Mouse (Mus musculus) hindbrain, embryonic 10.5 days (tissue): ENCODE measurements around the gene Gba. TPM values are rescaled to one million over a fixed set of nuclear protein-coding genes. Genes with fewer than 3 reads are reported as not detected.

Experiments
- DNase-seq: peaks from one replicate; pipeline ENCODE4 v3.0.0-alpha.2; 2017; ENCODE audit warnings: low spot score
- H3K27ac ChIP-seq: fragments of 300-500 bp; sonication (generic); 2 replicates; pipeline ENCODE4 v1.5.1; 2016; ENCODE audit warnings: mild to moderate bottlenecking, moderate library complexity
- H3K27me3 ChIP-seq: fragments of 300-500 bp; sonication (generic); 2 replicates; pipeline ENCODE4 v1.6.1; 2016; ENCODE audit warnings: mild to moderate bottlenecking; ENCODE audit not compliant: poor library complexity, insufficient read depth, severe bottlenecking
- H3K36me3 ChIP-seq: fragments of 300-500 bp; sonication (generic); 2 replicates; pipeline ENCODE4 v1.6.1; 2016; ENCODE audit warnings: mild to moderate bottlenecking, moderate library complexity
- H3K4me1 ChIP-seq: fragments of 300-500 bp; sonication (generic); replicated peaks from 2 replicates; pipeline ENCODE4 v1.6.1; 2016; ENCODE audit warnings: mild to moderate bottlenecking
- H3K4me3 ChIP-seq: fragments of 300-500 bp; sonication (generic); 2 replicates; pipeline ENCODE4 v1.5.1; 2016; ENCODE audit warnings: mild to moderate bottlenecking, moderate library complexity
- H3K9me3 ChIP-seq: fragments of 300-500 bp; sonication (generic); 2 replicates; pipeline ENCODE4 v1.6.1; 2016; ENCODE audit warnings: mild to moderate bottlenecking, moderate library complexity
- WGBS: fragments of 180-500 bp; shearing (Covaris S2); methylation state at CpG from one replicate; pipeline ENCODE4 v1.1.7; 2016; 5-methylcytosine and 5-hydroxymethylcytosine counted together
- polyA plus RNA-seq: library from polyadenylated mRNA; unstranded; fragments of >200 nt; fragmentation: Nextera tagmentation; extraction: Ambion mirVana; gene quantifications from 2 replicates; pipeline ENCODE4 v1.2.1, GENCODE M21; 2016

Gba gene
- polyA plus RNA-seq, 1 experiment from 2014 or later: 50.0 TPM

DNA sequence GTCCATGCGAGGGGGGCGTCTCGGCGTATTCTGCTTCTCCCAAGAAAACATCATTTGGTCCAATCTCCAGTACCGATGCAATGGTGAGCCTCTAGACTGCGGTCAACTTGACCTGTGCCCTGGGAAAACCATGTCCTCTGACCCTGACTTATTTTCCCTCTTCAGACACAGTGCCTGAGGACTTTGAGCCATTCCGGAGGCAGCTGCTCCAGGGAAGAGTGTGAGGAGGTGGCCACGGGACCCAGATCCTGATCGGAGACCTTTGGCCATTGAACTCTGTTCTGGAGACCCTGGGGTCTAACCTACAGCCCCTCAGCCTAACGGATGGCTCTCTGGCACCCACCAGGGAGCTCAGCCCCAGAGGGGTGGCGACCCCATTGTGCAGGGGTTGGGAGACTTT, 23.6 kb downstream of the Gba start:
- no peak for DNase-seq
- Histone ChIP-seq H3K4me1 (peaks cover 73% of the 10 kb centered on the region), H3K27me3 (peaks cover 22% of the 10 kb centered on the region), H3K4me3 (peak overlapping the region; percentile 83), H3K9me3 (no peaks in the 10 kb centered on the region), H3K27ac (peak overlapping the region; percentile 97), H3K36me3 (peaks cover 44% of the 10 kb centered on the region)
- 9% methylated on average over 11 of the region's 11 CpGs for WGBS

DNA sequence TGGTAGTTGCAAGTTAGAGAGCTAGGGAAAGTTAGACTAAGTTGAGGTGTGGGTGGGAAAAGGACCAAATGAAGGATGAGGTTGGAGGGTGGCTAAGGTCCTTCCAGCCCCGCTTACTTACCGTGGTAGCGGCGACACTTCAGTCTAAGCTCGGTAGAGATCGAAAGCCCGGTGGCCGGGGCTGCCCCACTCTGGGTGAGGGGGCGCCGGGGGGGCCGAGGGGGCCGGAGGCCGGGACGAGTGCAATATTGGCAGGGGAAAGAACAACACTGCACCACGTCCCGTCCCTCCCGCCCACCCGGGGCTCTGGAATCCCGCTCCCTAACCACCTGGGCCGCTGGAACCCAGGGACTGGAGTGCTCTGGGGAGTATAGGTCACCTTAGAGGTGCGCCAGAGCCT, 24.2 kb downstream of the Gba start, which contains the start of gene Mtx1:
TSS of gene Mtx1 (minus strand) at position 189 of the 400 bp plus-strand sequence.
- Histone ChIP-seq H3K27ac (peak within 1 kb of the TSS; percentile 97), H3K9me3 (no peaks in the 10 kb centered on the region), H3K27me3 (peaks cover 27% of the 10 kb centered on the region), H3K4me3 (peak within 1 kb of the TSS; percentile 83), H3K4me1 (peaks cover 75% of the 10 kb centered on the region), H3K36me3 (peaks cover 38% of the 10 kb centered on the region)
- WGBS: under 1% methylated on average over 21 of the region's 21 CpGs
- no peak for DNase-seq

DNA sequence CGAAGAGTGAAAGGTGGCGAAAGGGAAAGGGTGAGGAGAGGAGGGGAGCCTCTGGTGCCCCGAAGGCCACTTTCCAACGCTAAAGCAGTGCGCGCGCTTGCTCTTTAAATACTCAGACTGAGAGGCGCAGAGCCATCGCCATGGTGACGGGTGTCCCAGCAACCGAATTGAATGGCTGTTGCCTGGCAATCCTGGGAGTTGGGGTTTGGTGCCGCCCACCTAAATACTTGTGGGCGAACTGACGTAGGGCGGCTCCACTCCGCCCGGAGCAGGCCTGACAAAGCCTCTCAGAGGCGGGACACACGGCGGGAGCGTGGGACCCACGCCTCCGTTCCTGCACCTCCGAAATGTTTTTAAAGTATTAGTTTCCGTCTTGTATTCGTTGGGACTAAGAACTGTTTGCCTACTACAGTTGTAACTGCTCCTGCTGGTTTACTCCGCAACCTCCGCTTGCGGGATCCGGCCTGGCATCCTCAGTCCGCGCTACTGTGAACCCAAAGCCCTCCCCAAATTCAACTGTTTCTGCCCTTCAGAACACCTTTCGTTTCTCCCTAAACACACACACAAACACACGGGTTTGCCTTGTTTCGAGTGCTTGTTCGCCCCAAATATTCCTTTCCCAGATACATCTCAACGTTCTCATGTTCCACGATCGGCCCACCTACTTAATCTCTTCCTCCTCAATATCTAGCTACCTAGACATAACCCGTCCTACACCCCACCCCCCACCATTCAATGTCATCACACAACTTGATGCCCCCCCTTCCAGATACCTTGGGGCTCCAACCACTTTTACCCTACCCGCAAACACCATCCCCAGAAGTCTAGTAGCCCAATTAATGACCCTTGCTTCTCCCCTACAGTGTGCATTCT, 24.8 kb downstream of the Gba start:
- peak; percentile 99 for DNase-seq
- H3K36me3 ChIP-seq: peaks cover 32% of the 10 kb centered on the region
- no peaks in the 10 kb centered on the region for H3K9me3 ChIP-seq
- peaks cover 76% of the 10 kb centered on the region for H3K4me1 ChIP-seq
- peak overlapping the region; percentile 83 for H3K4me3 ChIP-seq
- 2% methylated on average over 41 of the region's 41 CpGs for WGBS
- H3K27ac ChIP-seq: peak overlapping the region; percentile 97
- H3K27me3 ChIP-seq: peaks cover 29% of the 10 kb centered on the region

DNA sequence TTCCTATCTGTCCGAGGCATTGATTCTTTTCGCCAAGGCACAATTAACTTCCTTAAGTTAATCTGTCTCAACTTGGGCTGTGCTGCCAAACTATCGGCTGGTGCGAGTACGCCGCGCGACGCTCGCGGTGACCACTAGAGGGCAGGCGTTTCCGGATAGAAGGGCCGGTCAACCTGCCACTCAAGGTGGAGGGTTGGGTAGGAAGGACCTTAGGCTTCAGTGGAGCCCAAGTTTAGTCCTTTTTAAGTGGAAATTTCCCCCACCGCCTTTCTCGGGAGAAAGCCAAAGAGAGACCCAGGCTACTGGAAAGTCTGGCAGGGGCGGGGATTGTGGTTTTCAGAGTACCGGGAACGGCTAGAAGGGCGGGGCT, 25.4 kb downstream of the Gba start:
- peak; percentile 92 for DNase-seq
- Histone ChIP-seq H3K36me3 (peaks cover 31% of the 10 kb centered on the region), H3K4me1 (peaks cover 76% of the 10 kb centered on the region), H3K9me3 (no peaks in the 10 kb centered on the region), H3K4me3 (peak overlapping the region; percentile 83), H3K27ac (peak overlapping the region; percentile 97), H3K27me3 (peaks cover 29% of the 10 kb centered on the region)
- under 1% methylated on average over 20 of the region's 20 CpGs for WGBS

DNA sequence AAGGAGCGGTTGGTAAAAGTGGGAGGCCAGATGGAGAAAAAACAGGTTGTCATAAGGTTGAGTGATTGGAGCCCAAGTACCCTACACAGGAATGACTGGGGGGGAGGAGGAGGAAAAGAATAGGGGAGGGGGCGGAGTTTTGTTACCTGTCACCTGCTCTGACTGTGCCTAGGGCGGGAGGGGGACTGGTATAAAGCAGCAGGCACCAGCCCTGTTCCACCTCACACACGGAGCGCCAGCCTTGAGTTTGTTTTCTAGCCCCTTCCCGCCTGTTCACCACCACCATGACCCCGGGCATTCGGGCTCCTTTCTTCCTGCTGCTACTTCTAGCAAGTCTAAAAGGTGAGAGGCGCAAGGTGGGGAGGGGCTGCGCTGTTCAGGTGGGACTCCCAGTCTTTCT, 26.1 kb downstream of the Gba start, which contains the start of gene Muc1:
TSS of gene Muc1 (plus strand) at position 222 of the 400 bp plus-strand sequence.
- H3K4me3 ChIP-seq: peak within 1 kb of the TSS; percentile 83
- H3K4me1 ChIP-seq: peaks cover 69% of the 10 kb centered on the region
- H3K27me3 ChIP-seq: peaks cover 29% of the 10 kb centered on the region
- peaks cover 28% of the 10 kb centered on the region for H3K36me3 ChIP-seq
- WGBS: 23% methylated on average over 10 of the region's 10 CpGs
- DNase-seq: no peak
- no peaks in the 10 kb centered on the region for H3K9me3 ChIP-seq
- H3K27ac ChIP-seq: peak within 1 kb of the TSS; percentile 97

DNA sequence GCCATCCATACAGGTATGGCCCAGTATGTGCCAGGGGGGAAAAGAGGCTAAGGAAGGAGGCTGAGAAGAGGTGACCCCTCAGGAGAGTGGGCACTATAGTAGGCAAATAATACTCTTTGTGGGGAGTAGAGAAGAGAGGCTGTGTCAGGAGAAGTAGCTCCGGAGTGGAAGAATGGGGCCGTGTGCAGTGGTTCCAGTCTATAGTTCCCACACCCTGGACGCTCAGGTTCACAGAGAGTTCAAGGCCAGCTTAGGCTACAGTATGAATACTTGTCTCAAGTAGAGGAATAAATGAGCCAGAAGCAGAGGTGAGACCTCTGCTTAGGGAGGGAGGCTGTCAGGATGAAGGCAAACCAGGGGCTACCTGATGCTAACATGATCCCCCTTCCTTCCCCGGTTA, 26.5 kb downstream of the Gba start:
- 0 out of 2 replicates have a peak overlapping the region, but pooled peaks have one; percentile 83 for H3K4me3 ChIP-seq
- no peak for DNase-seq
- peaks cover 27% of the 10 kb centered on the region for H3K36me3 ChIP-seq
- H3K27ac ChIP-seq: peak overlapping the region; percentile 97; the same call in 1 of the 2 replicates
- H3K4me1 ChIP-seq: peaks cover 65% of the 10 kb centered on the region
- 65% methylated on average over 4 of the region's 4 CpGs for WGBS
- no peaks in the 10 kb centered on the region for H3K9me3 ChIP-seq
- H3K27me3 ChIP-seq: peaks cover 29% of the 10 kb centered on the region

DNA sequence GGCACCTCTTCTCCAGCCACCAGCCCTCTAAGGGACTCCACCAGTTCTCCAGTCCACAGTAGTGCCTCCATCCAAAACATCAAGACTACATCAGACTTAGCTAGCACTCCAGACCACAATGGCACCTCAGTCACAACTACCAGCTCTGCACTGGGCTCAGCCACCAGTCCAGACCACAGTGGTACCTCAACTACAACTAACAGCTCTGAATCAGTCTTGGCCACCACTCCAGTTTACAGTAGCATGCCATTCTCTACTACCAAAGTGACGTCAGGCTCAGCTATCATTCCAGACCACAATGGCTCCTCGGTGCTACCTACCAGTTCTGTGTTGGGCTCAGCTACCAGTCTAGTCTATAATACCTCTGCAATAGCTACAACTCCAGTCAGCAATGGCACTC, 27.8 kb downstream of the Gba start:
- H3K4me3 ChIP-seq: no peak overlapping the region
- peaks cover 27% of the 10 kb centered on the region for H3K36me3 ChIP-seq
- no peaks in the 10 kb centered on the region for H3K9me3 ChIP-seq
- no peak overlapping the region for H3K27ac ChIP-seq
- WGBS: 88% methylated on average over 2 of the region's 2 CpGs
- H3K27me3 ChIP-seq: peaks cover 36% of the 10 kb centered on the region
- peaks cover 52% of the 10 kb centered on the region for H3K4me1 ChIP-seq
- DNase-seq: no peak

DNA sequence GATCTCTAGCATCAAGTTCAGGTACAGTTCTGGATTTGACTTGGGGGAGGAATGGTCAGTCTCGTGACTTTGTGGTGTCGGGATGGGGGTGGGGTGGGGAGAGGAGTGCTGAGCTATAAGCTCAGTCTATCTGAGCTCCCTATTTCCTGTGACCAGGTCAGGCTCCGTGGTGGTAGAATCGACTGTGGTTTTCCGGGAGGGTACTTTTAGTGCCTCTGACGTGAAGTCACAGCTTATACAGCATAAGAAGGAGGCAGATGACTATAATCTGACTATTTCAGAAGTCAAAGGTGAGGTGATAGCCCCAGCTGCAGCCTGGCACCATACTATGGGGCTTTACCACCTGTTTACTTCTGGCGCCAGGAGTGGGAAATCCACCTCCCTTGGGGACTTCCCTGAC, 28.6 kb downstream of the Gba start:
- WGBS: 77% methylated on average over 7 of the region's 7 CpGs
- Histone ChIP-seq H3K4me3 (no peak overlapping the region), H3K27me3 (peaks cover 36% of the 10 kb centered on the region), H3K4me1 (peaks cover 44% of the 10 kb centered on the region), H3K9me3 (no peaks in the 10 kb centered on the region), H3K27ac (no peak overlapping the region), H3K36me3 (peaks cover 32% of the 10 kb centered on the region)
- no peak for DNase-seq

DNA sequence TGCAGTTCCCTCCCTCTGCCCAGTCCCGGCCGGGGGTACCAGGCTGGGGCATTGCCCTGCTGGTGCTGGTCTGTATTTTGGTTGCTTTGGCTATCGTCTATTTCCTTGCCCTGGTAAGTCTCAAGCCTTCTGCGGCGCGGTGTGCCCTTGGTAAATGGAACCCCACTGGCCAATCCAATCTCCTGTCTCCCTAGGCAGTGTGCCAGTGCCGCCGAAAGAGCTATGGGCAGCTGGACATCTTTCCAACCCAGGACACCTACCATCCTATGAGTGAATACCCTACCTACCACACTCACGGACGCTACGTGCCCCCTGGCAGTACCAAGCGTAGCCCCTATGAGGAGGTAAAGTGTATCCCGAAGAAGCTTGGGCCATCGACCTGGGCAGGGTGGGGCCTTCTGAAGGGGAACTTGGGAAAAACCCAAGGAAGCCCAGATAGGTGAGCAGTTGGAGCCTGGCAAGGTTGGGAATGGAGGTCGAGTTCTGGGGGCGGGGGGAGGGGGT, 29.1 kb downstream of the Gba start:
- 0 out of 2 replicates have a peak overlapping the region, but pooled peaks have one; percentile 8 for H3K27ac ChIP-seq

DNA sequence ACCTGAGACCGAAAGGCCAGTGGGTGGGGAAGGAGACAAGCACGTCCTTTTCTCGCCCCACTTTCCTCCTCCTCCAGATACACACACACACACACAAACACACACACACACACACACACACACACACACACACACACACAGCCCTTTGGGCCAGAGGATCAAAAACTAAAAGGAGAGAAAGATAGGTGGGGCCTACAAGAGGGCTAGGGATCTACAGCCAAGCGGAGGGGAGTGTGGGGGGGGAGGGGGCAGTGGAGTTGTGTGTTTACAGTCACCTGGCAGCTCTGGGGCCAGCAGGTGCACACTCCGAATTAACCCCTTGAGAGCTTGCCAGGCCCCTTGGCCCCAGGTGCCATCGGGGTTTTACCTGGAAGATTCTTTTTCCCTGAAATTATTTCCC, 29.9 kb downstream of the Gba start:
- WGBS: 70% methylated on average over 6 of the region's 6 CpGs
- Histone ChIP-seq H3K27me3 (peaks cover 36% of the 10 kb centered on the region), H3K27ac (no peak overlapping the region), H3K36me3 (peaks cover 42% of the 10 kb centered on the region), H3K4me1 (peaks cover 33% of the 10 kb centered on the region), H3K4me3 (no peak overlapping the region), H3K9me3 (no peaks in the 10 kb centered on the region)
- no peak for DNase-seq

More for the DNA sequence above, 29.1 kb downstream of the Gba start:
- no peak overlapping the region for H3K4me3 ChIP-seq
- H3K27me3 ChIP-seq: peaks cover 36% of the 10 kb centered on the region
- no peaks in the 10 kb centered on the region for H3K9me3 ChIP-seq
- 74% methylated on average over 16 of the region's 16 CpGs for WGBS
- H3K36me3 ChIP-seq: peaks cover 37% of the 10 kb centered on the region
- H3K4me1 ChIP-seq: peaks cover 40% of the 10 kb centered on the region
- DNase-seq: no peak

DNA sequence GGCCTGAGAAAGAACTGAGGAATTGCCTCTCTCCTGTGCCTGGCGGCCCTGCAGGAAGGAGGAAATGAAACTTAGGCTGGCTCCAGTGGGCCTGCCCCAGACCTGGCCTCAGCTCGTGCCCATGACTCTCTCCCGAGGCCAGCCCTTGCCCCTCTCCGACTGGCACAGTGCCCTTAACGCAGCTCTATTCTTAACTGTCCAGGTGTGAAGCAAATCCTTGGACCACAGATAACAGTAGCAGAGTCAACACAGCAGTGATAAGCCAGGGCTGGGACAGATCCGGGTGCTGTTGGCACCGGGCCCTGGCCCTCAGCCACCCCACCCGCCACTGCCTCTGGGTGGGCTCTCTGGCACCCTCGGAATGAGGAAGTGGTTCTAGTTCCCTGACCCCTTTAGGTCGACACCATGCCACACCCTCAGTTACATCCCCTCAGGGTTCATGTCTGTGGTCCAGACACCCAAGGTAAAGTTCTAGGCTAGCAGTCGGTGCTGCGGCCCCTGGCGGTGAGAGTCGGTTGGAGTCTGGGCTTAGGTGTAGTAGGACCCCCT, 30.9 kb downstream of the Gba start:
- DNase-seq: no peak
- peaks cover 34% of the 10 kb centered on the region for H3K27me3 ChIP-seq
- peaks cover 53% of the 10 kb centered on the region for H3K36me3 ChIP-seq
- WGBS: 89% methylated on average over 14 of the region's 14 CpGs
- no peaks in the 10 kb centered on the region for H3K9me3 ChIP-seq
- no peak overlapping the region for H3K27ac ChIP-seq
- peaks cover 26% of the 10 kb centered on the region for H3K4me1 ChIP-seq
- H3K4me3 ChIP-seq: no peak overlapping the region

DNA sequence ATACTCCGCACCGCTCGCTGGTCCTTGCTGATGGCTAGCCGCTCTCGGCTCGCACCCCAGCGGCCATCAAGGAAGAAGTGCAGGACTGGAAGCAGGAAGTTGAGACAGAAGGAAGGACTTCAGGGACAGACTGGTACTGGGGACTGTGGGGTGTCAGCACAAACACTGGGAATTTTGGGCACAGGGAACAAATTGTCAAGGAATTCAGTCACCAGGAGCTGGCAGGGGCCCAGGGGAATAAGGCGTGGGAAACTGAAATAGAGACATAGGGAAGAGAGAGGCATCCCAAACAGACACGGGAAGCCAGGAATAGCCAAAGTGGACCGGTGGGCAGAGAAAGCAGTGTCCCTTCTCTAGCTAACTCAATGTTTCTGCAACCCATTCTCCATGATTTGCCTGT, 33.8 kb downstream of the Gba start:
- Histone ChIP-seq H3K9me3 (no peaks in the 10 kb centered on the region), H3K4me3 (no peak overlapping the region), H3K27ac (no peak overlapping the region), H3K27me3 (peaks cover 12% of the 10 kb centered on the region), H3K36me3 (peaks cover 66% of the 10 kb centered on the region), H3K4me1 (peaks cover 20% of the 10 kb centered on the region)
- WGBS: 90% methylated on average over 10 of the region's 10 CpGs
- no peak for DNase-seq

DNA sequence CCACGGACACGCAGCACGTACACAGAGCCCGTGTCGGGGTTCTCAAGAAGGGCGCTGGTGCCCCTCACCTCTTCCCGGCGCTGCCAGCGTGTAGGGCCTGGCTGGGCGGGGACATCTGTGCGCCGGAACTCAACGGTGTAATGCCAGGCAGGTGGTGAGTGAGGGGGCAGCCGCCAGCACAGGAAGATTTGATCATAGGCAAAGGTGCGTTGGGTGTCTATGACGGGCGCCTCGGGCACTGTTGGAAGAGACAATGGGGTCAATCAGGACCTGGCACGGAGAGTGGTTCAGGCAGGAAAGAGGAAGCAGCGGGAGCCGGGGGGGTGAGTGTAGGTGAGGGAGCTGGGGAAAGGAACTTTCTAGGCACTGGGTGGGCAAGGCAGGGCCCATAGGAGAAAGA, 35.0 kb downstream of the Gba start:
- Histone ChIP-seq H3K4me1 (peaks cover 17% of the 10 kb centered on the region), H3K9me3 (no peaks in the 10 kb centered on the region), H3K36me3 (peaks cover 74% of the 10 kb centered on the region), H3K27me3 (peaks cover 6% of the 10 kb centered on the region; the same call in 1 of the 2 replicates), H3K27ac (no peak overlapping the region), H3K4me3 (no peak overlapping the region)
- WGBS: 93% methylated on average over 21 of the region's 21 CpGs
- no peak for DNase-seq
